Mouse (Mus musculus) G1E-ER4 (cell line): ENCODE data around the gene Taok1. TPM values are rescaled to one million over a fixed set of nuclear protein-coding genes. Genes with fewer than 3 reads are reported as not detected.

ENCODE experiments used
- GATA1 ChIP-seq: IDR thresholded peaks from one replicate; pipeline ENCODE4 v1.8.0; 2012; ENCODE audit warnings: low read length, inconsistent platforms
- polyA plus RNA-seq: library from polyadenylated mRNA; stranded (reverse); fragments of >175 nt; gene quantifications from 2 replicates; pipeline ENCODE4 v1.2.3, GENCODE M21; 2012

The Taok1 gene
- polyA plus RNA-seq, 1 experiment = 3.0 TPM

- TF ChIP-seq GATA1 = no peak
These were observed 629 bp downstream of the Taok1 start for GRCm38 (mm10) chr11:77606835-77607537.

- TF ChIP-seq GATA1 = no peak
These were observed 1.2 kb downstream of the Taok1 start for GRCm38 (mm10) chr11:77606469-77606834.

- no peak for TF ChIP-seq GATA1
These were observed 10.3 kb downstream of the Taok1 start for GRCm38 (mm10) chr11:77597266-77597665.

GRCm38 (mm10) chr11:77591388-77591787 lies 16.2 kb downstream of the Taok1 start:
- no peak for TF ChIP-seq GATA1

GRCm38 (mm10) chr11:77590801-77591200 lies 16.8 kb downstream of the Taok1 start:
- no peak for TF ChIP-seq GATA1

GRCm38 (mm10) chr11:77585201-77585600 lies 22.4 kb downstream of the Taok1 start:
- no peak for TF ChIP-seq GATA1

- TF ChIP-seq GATA1 = no peak
These were observed 62.4 kb downstream of the Taok1 start for GRCm38 (mm10) chr11:77545261-77545660.

GRCm38 (mm10) chr11:77532202-77532846 lies 75.3 kb downstream of the Taok1 start:
- no peak for TF ChIP-seq GATA1

- no peak for TF ChIP-seq GATA1
These were observed 76.8 kb downstream of the Taok1 start for GRCm38 (mm10) chr11:77530862-77531261.

GRCm38 (mm10) chr11:77529644-77530043 lies 78.0 kb downstream of the Taok1 start:
- no peak for TF ChIP-seq GATA1

- TF ChIP-seq GATA1 = no peak
These were observed 81.7 kb downstream of the Taok1 start for GRCm38 (mm10) chr11:77525804-77526486.

GRCm38 (mm10) chr11:77520601-77521529 lies 86.8 kb downstream of the Taok1 start:
- TF ChIP-seq GATA1 = no peak

GRCm38 (mm10) chr11:77519043-77519442 lies 88.6 kb downstream of the Taok1 start, which contains the start of gene Gm10392:
Gene Gm10392 (minus strand): TSS chr11:77519198.
- no peak for TF ChIP-seq GATA1

GRCm38 (mm10) chr11:77518051-77518798 lies 89.4 kb downstream of the Taok1 start:
- no peak for TF ChIP-seq GATA1
